Mouse (Mus musculus) adrenal gland, postnatal 36 days (tissue): Measurements from ENCODE around the gene Pygo2. TPM values are rescaled to one million over a fixed set of nuclear protein-coding genes. Genes with fewer than 3 reads are reported as not detected.

Source experiments
- DNase-seq, 2 experiments: peaks; one replicate each; pipeline ENCODE4 v3.0.0; 2021; ENCODE audit warnings: mixed read lengths in 1 of 2
- total RNA-seq, 2 experiments: library from RNA; stranded (reverse); gene quantifications; 2 replicates each; pipeline ENCODE4 v1.2.3; 2021

Pygo2 gene
- total RNA-seq, 2 experiments from 2014 or later, result 35.0 to 40.6 TPM

GRCm38 (mm10) chr3:89392871-89393311 is 37.1 kb upstream of the Pygo2 start:
- DNase-seq, result peak; percentile 45 to 67

GRCm38 (mm10) chr3:89393605-89394004 is 36.4 kb upstream of the Pygo2 start:
- peak; percentile 100 for DNase-seq

GRCm38 (mm10) chr3:89394006-89394893 is 35.8 kb upstream of the Pygo2 start, which contains the start of gene Zbtb7b:
TSS of gene Zbtb7b (minus strand) at chr3:89394776.
- DNase-seq, result peak; percentile 90 to 94

GRCm38 (mm10) chr3:89394894-89395256 is 35.1 kb upstream of the Pygo2 start:
- DNase-seq, result peak; percentile 82 to 88

GRCm38 (mm10) chr3:89395419-89395805 is 34.6 kb upstream of the Pygo2 start:
- peak in 1 of 2 experiments; percentile 53 for DNase-seq

- DNase-seq, result peak; percentile 75 to 80
These were observed 34.0 kb upstream of the Pygo2 start for GRCm38 (mm10) chr3:89395806-89396653.

- no peak for DNase-seq
These were observed 33.4 kb upstream of the Pygo2 start for GRCm38 (mm10) chr3:89396654-89397005.

- no peak for DNase-seq
These were observed 28.7 kb upstream of the Pygo2 start for GRCm38 (mm10) chr3:89401329-89401728.

- no peak for DNase-seq
These were observed 27.3 kb upstream of the Pygo2 start, which contains the start of gene Lenep for GRCm38 (mm10) chr3:89402693-89403092. TSS of gene Lenep (minus strand) at chr3:89402793.

GRCm38 (mm10) chr3:89406887-89407286 is 23.1 kb upstream of the Pygo2 start:
- DNase-seq, result no peak

GRCm38 (mm10) chr3:89408448-89408847 is 21.6 kb upstream of the Pygo2 start:
- DNase-seq, result no peak

GRCm38 (mm10) chr3:89409701-89410100 is 20.3 kb upstream of the Pygo2 start:
- DNase-seq, result no peak

- no peak for DNase-seq
These were observed 19.1 kb upstream of the Pygo2 start for GRCm38 (mm10) chr3:89410864-89411263.

GRCm38 (mm10) chr3:89411490-89412393 is 18.3 kb upstream of the Pygo2 start, which contains the start of gene Flad1:
TSS of gene Flad1 (minus strand) at chr3:89411870.
- peak; percentile 91 to 94 for DNase-seq

GRCm38 (mm10) chr3:89416158-89416557 is 13.9 kb upstream of the Pygo2 start:
- no peak for DNase-seq

GRCm38 (mm10) chr3:89417131-89417530 is 12.9 kb upstream of the Pygo2 start:
- no peak for DNase-seq

- DNase-seq, result no peak
These were observed 12.2 kb upstream of the Pygo2 start for GRCm38 (mm10) chr3:89417840-89418169.

GRCm38 (mm10) chr3:89418170-89418860 is 11.7 kb upstream of the Pygo2 start, which contains the start of the genes Cks1b and Shc1:
TSS of gene Cks1b (minus strand) at chr3:89418383.
TSS of gene Shc1 (plus strand) at chr3:89418443.
- DNase-seq, result peak; percentile 93 to 94

GRCm38 (mm10) chr3:89418861-89419250 is 11.2 kb upstream of the Pygo2 start:
- peak; percentile 87 to 91 for DNase-seq

GRCm38 (mm10) chr3:89419571-89419970 is 10.4 kb upstream of the Pygo2 start:
- DNase-seq, result peak; percentile 62 to 74

GRCm38 (mm10) chr3:89419981-89420380 is 10.0 kb upstream of the Pygo2 start:
- DNase-seq, result no peak
